Mouse (Mus musculus) induced T-regulatory cell, adult 2 months (primary cell): ENCODE results near the gene Ccdc24.

ENCODE experiments used
- DNase-seq: peaks from one replicate; pipeline ENCODE4 v3.0.0-alpha.2; 2012; ENCODE audit warnings: low read depth

The Ccdc24 gene

GRCm38 (mm10) chr4:117852152-117852868 lies 20.0 kb downstream of the Ccdc24 start:
- no peak for DNase-seq

- no peak for DNase-seq
These were observed 21.5 kb downstream of the Ccdc24 start for GRCm38 (mm10) chr4:117850871-117851270.

GRCm38 (mm10) chr4:117850176-117850575 lies 22.2 kb downstream of the Ccdc24 start:
- DNase-seq, result no peak

GRCm38 (mm10) chr4:117849506-117849905 lies 22.9 kb downstream of the Ccdc24 start:
- DNase-seq, result no peak

- no peak for DNase-seq
These were observed 23.3 kb downstream of the Ccdc24 start for GRCm38 (mm10) chr4:117849063-117849462.

GRCm38 (mm10) chr4:117847011-117847410 lies 25.3 kb downstream of the Ccdc24 start:
- no peak for DNase-seq

GRCm38 (mm10) chr4:117846261-117846660 lies 26.1 kb downstream of the Ccdc24 start:
- DNase-seq, result no peak

GRCm38 (mm10) chr4:117845316-117845715 lies 27.0 kb downstream of the Ccdc24 start:
- no peak for DNase-seq

- DNase-seq, result no peak
These were observed 27.9 kb downstream of the Ccdc24 start for GRCm38 (mm10) chr4:117844467-117844866.

GRCm38 (mm10) chr4:117843101-117843500 lies 29.3 kb downstream of the Ccdc24 start:
- no peak for DNase-seq

GRCm38 (mm10) chr4:117841566-117841965 lies 30.8 kb downstream of the Ccdc24 start:
- DNase-seq, result no peak

- no peak for DNase-seq
These were observed 31.5 kb downstream of the Ccdc24 start for GRCm38 (mm10) chr4:117840821-117841220.

GRCm38 (mm10) chr4:117839366-117839765 lies 33.0 kb downstream of the Ccdc24 start:
- DNase-seq, result no peak

GRCm38 (mm10) chr4:117837271-117837670 lies 35.1 kb downstream of the Ccdc24 start:
- DNase-seq, result no peak

- DNase-seq, result peak; percentile 85
These were observed 36.1 kb downstream of the Ccdc24 start for GRCm38 (mm10) chr4:117836204-117836767.

- DNase-seq, result peak; percentile 51
These were observed 36.7 kb downstream of the Ccdc24 start for GRCm38 (mm10) chr4:117835531-117836111.

- DNase-seq, result peak; percentile 60
These were observed 37.4 kb downstream of the Ccdc24 start for GRCm38 (mm10) chr4:117834845-117835530.

- no peak for DNase-seq
These were observed 37.9 kb downstream of the Ccdc24 start, which contains the start of gene Slc6a9 for GRCm38 (mm10) chr4:117834457-117834844. Slc6a9 (plus strand) TSS chr4:117834506.

- no peak for DNase-seq
These were observed 40.3 kb downstream of the Ccdc24 start for GRCm38 (mm10) chr4:117831920-117832691.

- no peak for DNase-seq
These were observed 40.9 kb downstream of the Ccdc24 start for GRCm38 (mm10) chr4:117831499-117831898.

GRCm38 (mm10) chr4:117830801-117831200 lies 41.6 kb downstream of the Ccdc24 start:
- DNase-seq, result no peak

GRCm38 (mm10) chr4:117830124-117830551 lies 42.2 kb downstream of the Ccdc24 start:
- DNase-seq, result no peak
